Mouse (Mus musculus) adrenal gland, adult (tissue): Measurements from ENCODE around the gene Ssc4d.

Experiments
- DNase-seq, 2 experiments: peaks; one replicate each; pipeline ENCODE4 v3.0.0; 2022 to 2023; ENCODE audit warnings: low spot score in 1 of 2; ENCODE audit not compliant: inconsistent age in 2 of 2

Ssc4d gene

GRCm38 (mm10) chr5:135945916-135946408, 28.4 kb downstream of the Ssc4d start:
- DNase-seq: peak; percentile 68 to 80

DNA sequence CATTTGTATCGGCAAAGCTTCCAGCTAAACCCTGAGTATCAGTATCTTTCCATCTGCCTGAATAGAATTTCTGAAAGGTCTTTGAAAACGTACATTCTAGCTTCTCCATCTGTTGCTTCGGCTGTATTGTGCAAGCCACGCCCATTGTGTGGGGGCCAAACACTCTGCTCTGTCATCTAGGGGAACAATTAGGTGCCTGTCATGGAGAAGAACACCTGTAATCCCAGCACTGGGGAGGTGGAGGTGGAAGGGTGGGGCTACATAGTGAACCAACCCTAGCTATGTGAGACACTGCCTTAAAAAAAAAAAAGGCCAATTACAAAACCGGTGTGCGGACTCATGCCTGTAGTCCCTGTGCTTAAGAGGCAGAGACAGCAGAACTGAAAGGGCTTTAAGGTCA, 31.6 kb downstream of the Ssc4d start:
- no peak for DNase-seq

DNA sequence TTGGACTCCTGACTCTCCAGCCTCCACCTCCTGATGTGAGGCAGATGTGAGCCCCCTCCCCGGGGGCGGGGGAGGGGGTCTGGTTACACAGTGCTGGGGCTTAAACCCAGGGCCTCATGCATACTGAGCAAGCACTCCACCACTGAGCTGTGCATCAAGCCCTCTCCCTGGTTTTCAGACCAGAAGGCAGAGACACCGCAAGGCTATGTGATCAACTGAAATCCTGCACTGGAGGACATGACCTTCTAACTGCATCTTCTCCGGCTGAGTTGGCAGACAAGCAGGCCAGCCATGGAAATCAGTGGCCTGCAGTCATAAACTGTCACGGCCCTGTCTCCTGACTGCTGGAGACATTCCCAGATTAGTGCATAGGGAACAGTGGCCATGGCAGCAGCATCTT, 33.7 kb downstream of the Ssc4d start:
- DNase-seq: peak; percentile 66 to 88

DNA sequence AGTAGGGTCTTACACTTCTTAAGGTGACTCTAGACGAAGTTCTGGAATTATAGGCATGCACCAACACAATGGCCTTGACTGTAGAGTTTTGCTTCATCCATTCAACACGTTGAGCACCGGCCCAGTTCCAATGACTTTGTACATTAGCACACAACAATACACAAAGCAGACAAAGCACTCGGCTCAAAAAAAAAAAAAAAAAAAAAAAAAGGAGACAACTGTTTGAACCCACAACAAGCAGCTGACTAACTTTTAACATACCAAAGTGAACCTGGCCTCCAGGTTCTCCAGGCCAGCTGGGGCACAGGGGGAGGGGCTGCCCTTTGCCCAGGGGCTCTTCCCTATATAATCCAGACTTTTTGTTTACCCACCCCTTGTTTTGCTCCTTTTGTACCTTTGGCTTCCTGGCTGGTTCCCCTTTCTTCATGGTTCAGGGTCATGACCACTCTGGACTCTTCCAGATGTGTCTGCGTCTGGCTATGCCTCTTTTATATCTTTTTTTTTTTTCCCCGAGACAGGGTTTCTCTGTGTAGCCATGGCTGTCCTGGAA, 38.6 kb downstream of the Ssc4d start:
- DNase-seq: peak in 1 of 2 experiments; percentile 33

DNA sequence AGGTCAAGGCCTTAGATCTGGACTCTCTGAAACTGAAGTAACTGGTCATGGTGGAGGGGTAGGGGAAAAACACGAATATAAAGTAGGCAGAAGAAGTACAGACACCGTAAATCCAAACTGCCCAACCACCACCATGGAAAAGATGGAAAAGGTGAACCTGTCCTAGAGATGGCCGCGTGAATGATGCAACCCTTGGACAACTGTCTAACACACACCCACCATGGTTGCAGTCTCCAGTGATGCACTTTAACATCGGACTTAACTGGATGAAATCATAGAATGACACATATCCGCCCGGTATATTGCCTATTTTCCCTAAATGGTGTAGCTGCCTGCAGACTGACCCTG, 39.2 kb downstream of the Ssc4d start:
- no peak for DNase-seq

DNA sequence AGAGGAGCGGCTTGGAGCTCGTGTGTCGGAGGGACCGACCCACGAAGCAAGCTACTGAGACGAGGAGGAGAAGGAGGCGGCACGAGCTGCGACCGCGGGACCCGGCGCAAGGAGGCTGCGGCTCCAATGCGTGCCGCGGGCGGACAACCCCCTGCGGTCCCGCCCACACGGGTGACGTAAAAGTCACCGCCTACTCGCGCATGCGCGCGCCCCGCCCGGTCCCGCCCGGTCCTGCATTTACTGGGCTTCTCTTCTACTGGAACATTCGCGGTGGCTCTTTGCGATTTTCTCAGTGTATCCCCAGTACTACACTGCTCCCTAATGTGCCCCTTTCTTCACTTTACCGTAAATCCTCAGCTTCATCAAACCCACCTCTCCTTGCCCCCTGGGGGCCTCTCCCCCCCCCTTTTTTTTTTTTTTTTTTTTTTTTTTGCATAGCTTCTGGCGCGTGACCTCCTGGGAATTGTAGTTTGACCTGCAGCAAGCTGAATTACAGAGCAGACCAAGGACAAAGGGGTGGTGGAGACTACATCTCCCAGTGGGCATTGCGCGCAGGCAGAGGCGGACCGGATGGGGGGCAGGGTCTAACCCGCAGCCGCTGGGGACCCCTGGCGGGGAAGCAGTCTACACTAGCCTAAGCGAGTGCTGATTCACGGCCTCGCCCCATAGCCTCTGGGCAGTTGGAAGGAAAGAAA, 39.7 kb downstream of the Ssc4d start, which contains the start of gene Ywhag:
Ywhag (minus strand) TSS at position 136 of the 695 bp plus-strand sequence.
- DNase-seq: peak; percentile 98 to 100

GRCm38 (mm10) chr5:135933900-135934441, 40.4 kb downstream of the Ssc4d start:
- DNase-seq: peak in 1 of 2 experiments; percentile 78

GRCm38 (mm10) chr5:135933222-135933899, 41.0 kb downstream of the Ssc4d start:
- peak in 1 of 2 experiments; percentile 53 for DNase-seq

GRCm38 (mm10) chr5:135932359-135932758, 42.0 kb downstream of the Ssc4d start:
- DNase-seq: peak in 1 of 2 experiments; percentile 79

DNA sequence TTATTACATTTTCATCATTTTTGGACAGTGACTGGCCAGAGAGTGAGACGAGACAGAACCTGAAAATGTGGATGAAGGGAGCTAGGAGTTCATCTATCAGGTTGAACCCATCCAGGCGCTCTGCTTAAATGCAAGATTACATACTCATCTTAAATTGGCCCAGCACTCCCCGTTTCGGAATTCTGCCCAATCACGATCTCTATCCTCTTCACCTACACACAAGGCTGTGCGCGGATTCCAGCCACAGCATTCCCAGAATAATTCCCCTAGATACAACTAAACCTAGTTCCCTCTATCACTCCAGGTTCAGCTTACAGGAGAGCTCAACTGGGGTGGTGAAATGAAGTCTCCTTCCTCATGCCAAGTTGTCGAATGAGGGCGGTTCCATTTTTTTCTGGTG, 42.8 kb downstream of the Ssc4d start:
- peak in 1 of 2 experiments; percentile 52 for DNase-seq

GRCm38 (mm10) chr5:135929685-135930424, 44.5 kb downstream of the Ssc4d start:
- DNase-seq: peak in 1 of 2 experiments; percentile 73

- no peak for DNase-seq
These were observed 50.4 kb downstream of the Ssc4d start for GRCm38 (mm10) chr5:135923901-135924300.

DNA sequence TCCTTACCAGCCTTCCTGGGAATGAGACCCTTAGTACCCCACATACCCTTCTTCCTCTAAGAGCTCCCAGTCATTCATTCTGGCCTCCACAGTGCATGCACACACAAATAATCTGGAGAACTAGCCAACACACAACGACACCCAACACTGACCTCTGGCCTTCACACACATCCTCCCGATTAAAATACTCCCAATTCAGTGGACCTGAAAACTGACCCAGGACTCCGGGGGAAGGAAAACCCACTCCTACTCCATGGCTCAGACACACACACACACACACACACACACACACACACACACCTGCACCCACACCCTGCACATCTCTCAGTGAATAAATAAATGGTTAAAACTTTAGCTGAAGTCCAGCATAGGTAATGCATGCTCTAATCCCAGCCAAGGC, 54.4 kb downstream of the Ssc4d start:
- no peak for DNase-seq

- DNase-seq: no peak
These were observed 55.7 kb downstream of the Ssc4d start for GRCm38 (mm10) chr5:135918593-135918992.

GRCm38 (mm10) chr5:135918059-135918437, 56.3 kb downstream of the Ssc4d start:
- DNase-seq: no peak

- DNase-seq: no peak
These were observed 56.8 kb downstream of the Ssc4d start for GRCm38 (mm10) chr5:135917327-135918058.

- DNase-seq: peak in 1 of 2 experiments; percentile 79
These were observed 57.7 kb downstream of the Ssc4d start for GRCm38 (mm10) chr5:135916601-135917000.

DNA sequence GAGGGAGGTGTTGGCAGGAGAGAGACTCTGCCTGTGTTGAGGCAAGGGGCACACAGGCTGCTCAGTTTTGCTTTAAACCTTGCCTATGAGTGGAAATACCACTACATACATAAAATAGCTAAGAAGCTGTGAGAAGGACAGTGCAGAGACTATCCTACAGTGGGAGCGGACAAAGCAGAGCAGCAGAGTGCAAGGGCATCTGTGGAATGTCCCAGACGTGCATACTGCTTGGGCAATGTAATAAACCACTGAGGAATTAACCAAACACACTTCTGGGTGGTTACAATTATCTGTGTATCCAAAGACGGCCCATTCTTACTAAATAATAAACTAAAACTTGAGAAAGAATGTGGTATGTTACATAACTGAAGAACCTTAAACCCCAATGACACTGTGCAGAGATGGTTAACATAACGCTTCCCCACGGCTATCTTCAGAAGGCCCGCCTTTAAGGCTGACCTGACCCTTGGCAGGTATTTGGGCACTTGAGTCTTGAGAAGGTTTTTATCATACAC, 58.2 kb downstream of the Ssc4d start:
- DNase-seq: no peak

DNA sequence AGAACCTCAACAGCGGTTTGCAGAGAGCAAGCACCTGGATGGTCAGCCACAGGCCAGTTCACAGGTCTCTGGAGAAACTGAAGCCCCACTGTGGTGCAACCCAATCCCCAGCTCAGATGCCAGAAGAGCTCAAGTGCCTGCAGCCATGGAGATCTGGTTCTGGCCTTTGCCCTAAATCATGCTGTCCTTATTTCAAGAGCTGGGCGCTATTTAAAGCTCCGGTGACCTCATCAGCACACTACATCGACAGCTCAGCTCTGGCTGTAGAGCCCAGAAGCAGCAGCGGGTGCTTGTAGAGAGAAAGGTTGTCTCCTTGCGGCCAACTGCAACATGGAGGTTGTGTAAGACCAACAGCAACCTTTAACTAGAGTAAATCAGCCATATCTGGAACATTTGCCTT, 60.2 kb downstream of the Ssc4d start:
- peak; percentile 71 to 84 for DNase-seq

- DNase-seq: no peak
These were observed 61.1 kb downstream of the Ssc4d start for GRCm38 (mm10) chr5:135913201-135913600.
